In genomic region chr8:66688395-66688794, GRCm38 (mm10) we compare ENCODE assay signal across 12 mouse cellular contexts. TPM values are rescaled to one million over a fixed set of nuclear protein-coding genes. Genes with fewer than 3 reads are reported as not detected.
A peak's percentile ranks its signal among the peaks of the same experiment; 100 is the strongest.
DNase-seq lines count a peak whose midpoint lies in the region; ATAC-seq and TF ChIP-seq lines count a peak whose summit lies in the region.
"Had no signal": no experiment of that assay in that cellular context is flagged by ENCODE, and none has a peak within 500 bp of the region (broad histone marks: within the 10 kb centered on the region; RNA-seq: fewer than 3 reads in every experiment).

No protein-coding gene starts in this region.

- TF ChIP-seq CTCF in brain, embryonic 14.5 days (IDR thresholded peaks at IDR 0.05; ENCODE audit: borderline replicate concordance, extremely low read depth, insufficient read depth, insufficient read length) = no peak

- no peaks in the 10 kb centered on the region for H3K36me3 ChIP-seq in heart, embryonic 16.5 days (ENCODE audit: control insufficient read depth, insufficient read depth)
- H3K36me3 ChIP-seq in forebrain, embryonic 15.5 days = no peaks in the 10 kb centered on the region
- no peaks in the 10 kb centered on the region for H3K36me3 ChIP-seq in midbrain, embryonic 11.5 days (ENCODE audit: control insufficient read depth, insufficient read depth, low read length)

- no peak overlapping the region for H3K27ac ChIP-seq in heart, embryonic 16.5 days (ENCODE audit: low read length)
- no peak overlapping the region for H3K27ac ChIP-seq in forebrain, embryonic 15.5 days (replicated peaks)
- H3K27ac ChIP-seq in midbrain, embryonic 11.5 days (ENCODE audit: low read depth, low read length) = no peak overlapping the region

- ATAC-seq in heart, embryonic 16.5 days (replicated peaks; ENCODE audit: extremely low read depth, insufficient read depth, low FRiP score) = no peak
- no peak; the same call in 1 of the 2 replicates for ATAC-seq in forebrain, embryonic 15.5 days (replicated peaks)
- ATAC-seq in midbrain, embryonic 11.5 days (ENCODE audit: low FRiP score) = peak; percentile 56
- ATAC-seq in monocyte, adult 5-6 weeks (replicated peaks; ENCODE audit: insufficient number of reproducible peaks, low FRiP score, low TSS enrichment, poor library complexity, severe bottlenecking) = no peak
- ATAC-seq: CD4-positive, CD25-positive, alpha-beta regulatory T cell, adult 4 months had no signal

- peaks cover 8% of the 10 kb centered on the region; the same call in 1 of the 2 replicates for H3K27me3 ChIP-seq in heart, embryonic 16.5 days (ENCODE audit: control insufficient read depth, insufficient read depth, low read length)
- H3K27me3 ChIP-seq in forebrain, embryonic 15.5 days = no peaks in the 10 kb centered on the region
- H3K27me3 ChIP-seq in midbrain, embryonic 11.5 days (ENCODE audit: control insufficient read depth, insufficient read depth, low read length) = no peaks in the 10 kb centered on the region

- H3K9me3 ChIP-seq in heart, embryonic 16.5 days (replicated peaks; ENCODE audit: control insufficient read depth, low read length) = no peaks in the 10 kb centered on the region
- H3K9me3 ChIP-seq in forebrain, embryonic 15.5 days = no peaks in the 10 kb centered on the region
- H3K9me3 ChIP-seq in midbrain, embryonic 11.5 days (ENCODE audit: control insufficient read depth, low read length) = no peaks in the 10 kb centered on the region

- peak overlapping the region; percentile 55 for H3K4me3 ChIP-seq in heart, embryonic 16.5 days (ENCODE audit: low read length)
- H3K4me3 ChIP-seq in forebrain, embryonic 15.5 days = peak overlapping the region; percentile 52
- peak overlapping the region; percentile 43 for H3K4me3 ChIP-seq in midbrain, embryonic 11.5 days (ENCODE audit: low read depth, low read length)

- WGBS in heart, embryonic 16.5 days = 35% methylated on average over 6 of the region's 6 CpGs
- 33% methylated on average over 6 of the region's 6 CpGs for WGBS in forebrain, embryonic 15.5 days
- 26% methylated on average over 6 of the region's 6 CpGs for WGBS in midbrain, embryonic 11.5 days

- H3K4me1 ChIP-seq in heart, embryonic 16.5 days (ENCODE audit: control insufficient read depth, insufficient read depth, low read length) = no peaks in the 10 kb centered on the region; the same call in 1 of the 2 replicates
- peaks cover 4% of the 10 kb centered on the region; the same call in 1 of the 2 replicates for H3K4me1 ChIP-seq in forebrain, embryonic 15.5 days
- no peaks in the 10 kb centered on the region; the same call in 1 of the 2 replicates for H3K4me1 ChIP-seq in midbrain, embryonic 11.5 days (ENCODE audit: control insufficient read depth, insufficient read depth, low read length)

- DNase-seq in heart, adult 11 months = no peak
- DNase-seq in brain, embryonic 14.5 days (ENCODE audit: low read depth) = peak; percentile 13
- peak; percentile 88 for DNase-seq in midbrain, embryonic 11.5 days (ENCODE audit: low spot score, missing footprints)
- no peak for DNase-seq in thymus, adult 18-20 months
- no peak for DNase-seq in liver
- DNase-seq: cerebellum, adult 9-10 months; gastrocnemius, postnatal 14 days; lung, adult 18-20 months had no signal

- no peak for TF ChIP-seq POLR2A in brain, embryonic 14.5 days (IDR thresholded peaks at IDR 0.05; ENCODE audit: borderline replicate concordance, extremely low read depth, insufficient read depth, insufficient read length, poor library complexity, severe bottlenecking)

- H3K4me2 ChIP-seq in heart, embryonic 16.5 days (ENCODE audit: low read depth, low read length) = peak overlapping the region; percentile 83
- H3K4me2 ChIP-seq in forebrain, embryonic 15.5 days (replicated peaks) = peak overlapping the region; percentile 64
- peak overlapping the region; percentile 93 for H3K4me2 ChIP-seq in midbrain, embryonic 11.5 days

- H3K9ac ChIP-seq in heart, embryonic 16.5 days (ENCODE audit: low read length) = no peak overlapping the region
- no peak overlapping the region for H3K9ac ChIP-seq in forebrain, embryonic 15.5 days (replicated peaks)
- peak overlapping the region; percentile 70; the same call in 1 of the 2 replicates for H3K9ac ChIP-seq in midbrain, embryonic 11.5 days (ENCODE audit: low read length)

RNA-seq across cellular contexts. Expression of gene Npy5r, which starts 0.5 kb away (rescaled TPM):
- polyA plus RNA-seq in heart, embryonic 16.5 days (2015; fragmentation: Nextera tagmentation; extraction: Ambion mirVana) = not detected in 2 replicates
- polyA plus RNA-seq in brain, embryonic 14.5 days (2012; rRNA removed) = 0.73 and 0.77 TPM in 2 replicates
- 0.20 and 0.41 TPM in 2 replicates for polyA plus RNA-seq in forebrain, embryonic 15.5 days (2015; fragmentation: Nextera tagmentation; extraction: Ambion mirVana)
- polyA plus RNA-seq in midbrain, embryonic 11.5 days (2014; fragmentation: Nextera tagmentation; extraction: Ambion mirVana) = 0.14 and 0.29 TPM in 2 replicates
- total RNA-seq in monocyte, adult 5-6 weeks (2017) = 0.38 TPM in 1 of 3 replicates, not detected in the others
- total RNA-seq: gastrocnemius, postnatal 14 days had no signal
- polyA plus RNA-seq: CD4-positive, CD25-positive, alpha-beta regulatory T cell, adult 4 months had no signal

RNA-seq across cellular contexts. Expression of gene Npy1r, which starts 8.6 kb away (rescaled TPM):
- polyA plus RNA-seq in heart, embryonic 16.5 days (2015; fragmentation: Nextera tagmentation; extraction: Ambion mirVana) = 2.5 and 4.0 TPM in 2 replicates
- 3.0 and 5.2 TPM in 2 replicates for polyA plus RNA-seq in brain, embryonic 14.5 days (2012; rRNA removed)
- polyA plus RNA-seq in forebrain, embryonic 15.5 days (2015; fragmentation: Nextera tagmentation; extraction: Ambion mirVana) = 5.5 and 5.6 TPM in 2 replicates
- polyA plus RNA-seq in midbrain, embryonic 11.5 days (2014; fragmentation: Nextera tagmentation; extraction: Ambion mirVana) = 1.1 and 1.7 TPM in 2 replicates
- not detected in 3 replicates for total RNA-seq in monocyte, adult 5-6 weeks (2017)
- polyA plus RNA-seq: CD4-positive, CD25-positive, alpha-beta regulatory T cell, adult 4 months had no signal

Comparison
In these comparisons a context has a peak if more than half of its experiments do, and no peak if none do; other contexts are left out.
1. DNase-seq: peak in brain, embryonic 14.5 days (single experiment) and midbrain, embryonic 11.5 days (single experiment); none in heart, adult 11 months (single experiment), thymus, adult 18-20 months (0 of 2) and liver (single experiment).
2. Peak in every context shown above with its lines, with median percentiles within 50 percentile points of each other: H3K4me2 ChIP-seq and H3K4me3 ChIP-seq.